Mouse (Mus musculus) ovary, postnatal 14 days (tissue): ENCODE measurements around the gene Igsf8.
A peak's percentile ranks its signal among the peaks of the same experiment; 100 is the strongest.

Experiments used
- DNase-seq: peaks from one replicate; pipeline ENCODE4 v3.0.0; 2022; ENCODE audit warnings: low spot score

Igsf8 gene

GRCm38 (mm10) chr1:172304443-172304842 is 43.0 kb downstream of the Igsf8 start:
- no peak for DNase-seq

- no peak for DNase-seq
Observed at GRCm38 (mm10) chr1:172305153-172305552, 43.7 kb downstream of the Igsf8 start.

DNA sequence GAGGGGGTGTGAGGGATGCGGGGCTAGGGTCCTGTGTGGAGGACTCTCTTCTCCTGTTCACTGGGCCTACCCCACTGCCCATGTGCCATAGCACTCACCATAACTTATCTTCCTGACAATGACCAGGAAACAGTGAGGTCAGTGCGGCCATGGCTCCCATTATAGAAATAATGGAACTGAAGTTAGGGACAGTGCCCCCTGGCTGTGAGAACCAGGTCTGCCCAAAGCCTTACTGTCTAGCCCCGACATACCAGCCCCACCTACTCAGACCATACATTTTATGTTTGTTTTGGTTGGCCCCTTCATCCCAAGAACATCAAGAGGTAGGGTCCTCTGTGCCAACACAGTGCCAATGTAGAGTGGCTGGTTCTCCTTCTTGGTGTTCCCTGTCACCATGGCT is 44.2 kb downstream of the Igsf8 start:
- DNase-seq = no peak

GRCm38 (mm10) chr1:172306196-172306595 is 44.8 kb downstream of the Igsf8 start:
- DNase-seq = no peak

- DNase-seq = no peak
Observed at GRCm38 (mm10) chr1:172306885-172307284, 45.4 kb downstream of the Igsf8 start.

DNA sequence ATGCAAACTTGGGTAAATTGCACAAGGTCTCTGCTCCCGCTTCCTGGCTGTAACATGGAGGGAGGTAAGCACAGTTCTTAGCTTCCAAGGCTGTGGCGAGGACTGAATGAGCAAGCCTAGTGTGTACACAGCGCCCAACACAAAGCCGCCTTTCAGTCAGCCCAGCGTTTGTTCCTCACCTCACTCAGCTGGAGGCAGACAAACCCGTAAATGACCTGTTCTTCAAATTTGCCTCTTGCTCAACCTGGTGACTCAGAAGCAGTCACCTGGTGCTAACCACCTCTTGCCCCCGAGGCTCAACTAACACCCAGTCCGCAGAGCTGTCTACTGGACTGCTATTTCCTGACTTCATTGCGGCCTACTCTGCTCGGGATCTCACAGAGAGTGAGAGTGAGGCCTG is 46.5 kb downstream of the Igsf8 start:
- no peak for DNase-seq

DNA sequence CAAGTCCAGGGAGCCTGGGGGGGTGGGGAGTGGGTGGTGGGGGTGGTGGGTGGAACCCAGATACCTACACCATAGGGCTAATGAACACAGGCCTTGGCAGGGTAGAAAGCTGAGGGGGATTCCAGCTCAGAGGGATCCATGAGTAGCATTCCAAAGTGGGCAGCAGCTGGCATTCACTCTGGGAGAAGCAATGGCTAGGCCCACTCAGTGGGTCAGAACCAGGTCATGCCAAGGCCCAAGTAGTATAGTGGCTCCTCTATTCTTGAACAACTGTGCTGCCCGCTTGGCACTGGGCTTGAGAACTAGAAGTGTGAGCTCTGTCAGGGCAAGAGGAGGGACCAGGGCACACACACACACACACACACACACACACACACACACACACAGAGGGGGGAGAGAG is 47.0 kb downstream of the Igsf8 start:
- DNase-seq = no peak

GRCm38 (mm10) chr1:172309699-172310398 is 48.4 kb downstream of the Igsf8 start:
- peak; percentile 91 for DNase-seq

GRCm38 (mm10) chr1:172311248-172311906 is 49.9 kb downstream of the Igsf8 start:
- DNase-seq = no peak

GRCm38 (mm10) chr1:172311921-172312767 is 50.7 kb downstream of the Igsf8 start:
- peak; percentile 77 for DNase-seq

DNA sequence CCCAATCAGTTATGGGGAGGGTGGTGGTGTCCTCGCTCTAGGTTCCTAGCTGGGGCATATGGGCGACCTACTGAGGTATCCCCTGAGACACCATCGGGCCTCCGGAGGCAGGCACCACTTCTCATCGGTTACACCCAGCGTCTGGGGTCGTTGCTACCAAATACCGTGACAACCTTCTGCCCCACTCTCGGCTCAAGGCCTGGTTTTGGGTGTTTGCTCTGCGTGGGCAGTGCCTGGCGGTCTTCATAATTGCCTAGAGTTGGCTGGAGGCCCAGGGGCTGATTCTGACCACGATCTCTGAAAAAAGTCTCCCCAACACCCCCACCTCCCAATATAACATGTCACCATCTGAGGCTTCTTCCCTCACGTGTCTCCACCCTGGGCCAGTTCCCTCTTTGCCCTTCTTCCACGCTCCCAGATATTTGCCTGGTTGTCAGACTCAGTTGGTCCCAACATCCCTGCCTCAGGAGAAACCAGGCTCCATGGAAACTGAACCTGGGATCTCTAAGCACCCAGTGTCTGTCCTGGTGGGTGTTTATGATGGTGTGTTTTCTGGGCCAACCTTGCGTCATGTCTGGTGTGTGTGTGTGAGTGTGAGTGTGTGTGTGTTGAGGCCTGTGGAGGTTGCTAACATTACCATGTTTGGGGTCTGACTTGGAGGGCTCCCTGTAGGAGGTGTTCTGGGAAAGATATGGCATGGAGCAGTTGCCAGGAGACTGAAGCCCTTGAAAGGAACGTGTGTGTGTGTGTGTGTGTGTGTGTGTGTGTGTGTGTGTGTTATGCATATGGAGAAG is 51.5 kb downstream of the Igsf8 start:
- no peak for DNase-seq

GRCm38 (mm10) chr1:172313613-172314411 is 52.4 kb downstream of the Igsf8 start:
- no peak for DNase-seq

DNA sequence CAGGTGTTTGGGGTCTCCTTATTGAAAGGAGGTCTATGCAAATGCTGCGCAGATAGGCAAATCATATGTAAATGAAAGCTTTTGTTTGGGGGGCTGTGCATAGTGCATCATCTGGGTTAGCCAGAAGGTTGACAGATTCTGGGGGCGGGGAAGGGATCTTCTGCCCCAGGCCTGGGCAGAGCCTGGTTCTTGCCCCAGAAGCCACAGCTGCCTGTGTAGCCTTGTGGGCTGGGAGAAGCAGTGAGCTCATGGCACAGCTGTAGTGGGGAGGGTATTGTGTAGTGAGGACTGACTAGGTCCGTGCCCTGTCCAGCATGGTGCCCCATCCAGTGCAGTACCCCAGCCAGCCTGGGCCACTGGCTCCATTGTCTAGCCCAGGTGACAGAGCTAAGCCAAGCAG is 53.5 kb downstream of the Igsf8 start:
- no peak for DNase-seq

GRCm38 (mm10) chr1:172317431-172317830 is 56.0 kb downstream of the Igsf8 start:
- no peak for DNase-seq

DNA sequence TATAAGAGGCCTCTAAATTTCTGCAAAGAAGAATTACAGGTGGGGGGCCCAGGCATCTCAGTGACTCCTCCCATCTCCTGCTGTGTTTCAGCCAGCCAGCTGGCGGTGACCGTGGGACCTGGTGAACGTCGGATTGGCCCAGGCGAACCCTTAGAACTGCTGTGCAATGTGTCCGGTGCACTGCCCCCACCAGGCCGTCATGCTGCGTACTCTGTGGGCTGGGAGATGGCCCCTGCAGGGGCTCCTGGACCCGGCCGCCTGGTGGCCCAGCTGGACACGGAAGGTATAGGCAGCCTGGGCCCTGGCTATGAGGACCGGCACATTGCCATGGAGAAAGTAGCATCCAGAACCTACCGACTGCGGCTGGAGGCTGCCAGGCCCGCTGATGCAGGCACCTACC is 56.5 kb downstream of the Igsf8 start:
- no peak for DNase-seq

- DNase-seq = no peak
Observed at GRCm38 (mm10) chr1:172318424-172319035, 57.1 kb downstream of the Igsf8 start.

- no peak for DNase-seq
Observed at GRCm38 (mm10) chr1:172319346-172319745, 57.9 kb downstream of the Igsf8 start.

- no peak for DNase-seq
Observed at GRCm38 (mm10) chr1:172319921-172320411, 58.5 kb downstream of the Igsf8 start.

DNA sequence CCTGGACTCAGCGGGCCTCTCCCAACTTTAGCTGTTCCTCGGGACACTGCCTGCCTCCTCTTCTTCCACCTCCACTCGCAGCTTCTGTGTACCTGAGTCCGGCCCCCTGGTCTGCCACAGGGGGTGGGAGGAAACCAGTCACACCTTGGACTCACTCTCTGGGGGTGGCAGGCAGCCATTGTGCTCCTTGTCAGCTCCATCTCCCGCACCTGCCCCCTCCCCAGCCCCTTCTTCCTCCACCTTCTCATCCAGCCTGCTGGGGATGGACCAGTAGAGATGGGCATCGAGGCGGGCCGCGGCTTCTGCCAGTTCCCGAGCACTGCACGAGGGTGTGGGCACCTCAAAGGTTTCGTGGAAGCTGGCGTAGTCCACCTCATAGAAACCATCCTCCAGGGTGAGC is 61.3 kb downstream of the Igsf8 start:
- DNase-seq = no peak

DNA sequence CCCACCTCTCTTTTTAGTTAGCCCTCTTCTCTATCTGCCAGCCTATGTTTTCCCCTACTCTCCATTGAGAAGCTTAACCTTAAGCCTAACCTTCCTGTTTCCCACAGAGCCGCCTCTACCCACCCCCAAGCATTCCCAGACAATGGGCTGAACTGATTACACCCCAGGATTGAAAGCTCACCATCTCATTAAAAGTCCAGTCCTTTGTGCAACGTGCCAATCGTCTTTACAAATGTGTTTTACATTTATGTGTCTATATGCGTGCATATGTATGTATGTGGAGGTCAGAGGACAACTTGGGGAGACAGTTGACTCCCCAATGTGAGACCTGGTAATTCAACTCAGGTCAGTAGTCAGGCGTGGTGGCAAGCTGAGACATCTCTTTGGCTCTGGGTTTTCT is 61.9 kb downstream of the Igsf8 start:
- DNase-seq = no peak
